Mouse (Mus musculus): ENCODE data around the gene Itpka.
A peak's percentile ranks its signal among the peaks of the same experiment; 100 is the strongest.

The Itpka gene

GRCm38 (mm10) chr2:119757601-119758100 lies 15.5 kb downstream of the Itpka start:
- DNase-seq (ENCODE audit: low spot score in 2 of 2): no peak

- peak; percentile 12 to 32 for DNase-seq (ENCODE audit: low spot score in 2 of 2)
Observed at GRCm38 (mm10) chr2:119758101-119758843, 16.1 kb downstream of the Itpka start.

- peak; percentile 67 to 73 for DNase-seq (ENCODE audit: low spot score in 2 of 2)
Observed at GRCm38 (mm10) chr2:119758844-119759835, 17.0 kb downstream of the Itpka start.

- DNase-seq (ENCODE audit: low spot score in 2 of 2): no peak
Observed at GRCm38 (mm10) chr2:119760251-119760650, 18.1 kb downstream of the Itpka start, which contains the start of gene Ltk. Gene Ltk (minus strand): TSS chr2:119760431.

- DNase-seq (ENCODE audit: low spot score in 2 of 2): peak; percentile 56 to 60
Observed at GRCm38 (mm10) chr2:119762276-119762675, 20.1 kb downstream of the Itpka start.

GRCm38 (mm10) chr2:119763924-119764323 lies 21.8 kb downstream of the Itpka start:
- no peak for DNase-seq (ENCODE audit: low spot score in 2 of 2)

- DNase-seq (ENCODE audit: low spot score in 2 of 2): no peak
Observed at GRCm38 (mm10) chr2:119767246-119767645, 25.1 kb downstream of the Itpka start.

GRCm38 (mm10) chr2:119787206-119787883 lies 45.2 kb downstream of the Itpka start, which contains the start of gene Rpap1:
Gene Rpap1 (minus strand): TSS chr2:119787537.
- DNase-seq (ENCODE audit: low spot score in 2 of 2): peak; percentile 77 to 78

- no peak for DNase-seq (ENCODE audit: low spot score in 2 of 2)
Observed at GRCm38 (mm10) chr2:119789996-119790395, 47.9 kb downstream of the Itpka start.

- no peak for DNase-seq (ENCODE audit: low spot score in 2 of 2)
Observed at GRCm38 (mm10) chr2:119797279-119797783, 55.2 kb downstream of the Itpka start, which contains the start of gene Tyro3. Gene Tyro3 (plus strand): TSS chr2:119797733.

GRCm38 (mm10) chr2:119798246-119798927 lies 56.2 kb downstream of the Itpka start:
- DNase-seq (ENCODE audit: low spot score in 2 of 2): peak; percentile 19 to 33

GRCm38 (mm10) chr2:119799181-119799960 lies 57.2 kb downstream of the Itpka start:
- DNase-seq (ENCODE audit: low spot score in 2 of 2): peak; percentile 3 to 18

- peak in 1 of 2 experiments; percentile 21 for DNase-seq (ENCODE audit: low spot score in 2 of 2)
Observed at GRCm38 (mm10) chr2:119799961-119800550, 57.9 kb downstream of the Itpka start.

Data from spleen, postnatal 36 days (tissue).